Mouse (Mus musculus): ENCODE results near the gene Vps13d.

Gene Vps13d

GRCm38 (mm10) chr4:144939847-144940411 is 254.9 kb downstream of the Vps13d start:
- DNase-seq (ENCODE audit: low spot score), result no peak

GRCm38 (mm10) chr4:144936563-144937154 is 258.1 kb downstream of the Vps13d start:
- no peak for DNase-seq (ENCODE audit: low spot score)

GRCm38 (mm10) chr4:144934501-144934900 is 260.3 kb downstream of the Vps13d start:
- DNase-seq (ENCODE audit: low spot score), result no peak

- DNase-seq (ENCODE audit: low spot score), result no peak
Measured at GRCm38 (mm10) chr4:144931167-144931566, 263.6 kb downstream of the Vps13d start.

- no peak for DNase-seq (ENCODE audit: low spot score)
Measured at GRCm38 (mm10) chr4:144930366-144930765, 264.4 kb downstream of the Vps13d start.

- no peak for DNase-seq (ENCODE audit: low spot score)
Measured at GRCm38 (mm10) chr4:144929811-144930221, 265.0 kb downstream of the Vps13d start.

GRCm38 (mm10) chr4:144928693-144929436 is 265.9 kb downstream of the Vps13d start:
- DNase-seq (ENCODE audit: low spot score), result no peak

Data from spleen, adult 12 weeks (tissue).